Mouse (Mus musculus) embryonic facial prominence, embryonic 14.5 days (tissue): Measurements from ENCODE around the gene Pik3ip1. TPM values are rescaled to one million over a fixed set of nuclear protein-coding genes. Genes with fewer than 3 reads are reported as not detected.

Experiments used
- ATAC-seq: fragments of 200-750 bp; cut with Nextera tagmentation; 2 replicates; pipeline ENCODE4 v1.8.0; 2017; ENCODE audit warnings: low read depth, moderate number of reproducible peaks, moderate TSS enrichment
- DNase-seq: peaks from one replicate; pipeline ENCODE4 v3.0.0-alpha.2; 2015; ENCODE audit warnings: low spot score
- H3K27ac ChIP-seq: fragments of 300-500 bp; sonication (generic); replicated peaks from 2 replicates; pipeline ENCODE4 v1.5.1; 2014; ENCODE audit warnings: low read depth, mild to moderate bottlenecking, low read length, moderate library complexity
- H3K27me3 ChIP-seq: fragments of 300-500 bp; sonication (generic); replicated peaks from 2 replicates; pipeline ENCODE4 v1.6.1; 2014; ENCODE audit warnings: low read length; ENCODE audit not compliant: control insufficient read depth, insufficient read depth
- H3K36me3 ChIP-seq: fragments of 300-500 bp; sonication (generic); 2 replicates; pipeline ENCODE4 v1.6.1; 2014; ENCODE audit warnings: low read length, mixed read lengths; ENCODE audit not compliant: control insufficient read depth, insufficient read depth
- H3K4me1 ChIP-seq: fragments of 300-500 bp; sonication (generic); 2 replicates; pipeline ENCODE4 v1.6.1; 2014; ENCODE audit warnings: antibody characterized with exemption, low read length; ENCODE audit not compliant: control insufficient read depth, insufficient read depth
- H3K4me2 ChIP-seq: fragments of 300-500 bp; sonication (generic); 2 replicates; pipeline ENCODE4 v1.6.1; 2014; ENCODE audit warnings: low read depth, mild to moderate bottlenecking, low read length, moderate library complexity, mixed read lengths
- H3K4me3 ChIP-seq: fragments of 300-500 bp; sonication (generic); 2 replicates; pipeline ENCODE4 v1.5.1; 2014; ENCODE audit warnings: low read depth, mild to moderate bottlenecking, low read length
- H3K9ac ChIP-seq: fragments of 300-500 bp; sonication (generic); 2 replicates; pipeline ENCODE4 v1.6.1; 2014; ENCODE audit warnings: low read depth, mild to moderate bottlenecking, low read length, moderate library complexity, mixed read lengths
- H3K9me3 ChIP-seq: fragments of 300-500 bp; sonication (generic); 2 replicates; pipeline ENCODE4 v1.6.1; 2016; ENCODE audit warnings: low read length; ENCODE audit not compliant: control insufficient read depth
- WGBS: fragments of 180-500 bp; shearing (Covaris S2); extraction: QIAGEN DNeasy Blood & Tissue Kit; methylation state at CpG from one replicate; pipeline ENCODE4 v1.1.7; 2014; 5-methylcytosine and 5-hydroxymethylcytosine counted together
- polyA plus RNA-seq: library from polyadenylated mRNA; unstranded; fragments of >200 nt; fragmentation: Nextera tagmentation; extraction: Ambion mirVana; gene quantifications from 2 replicates; pipeline ENCODE4 v1.2.1, GENCODE M21; 2014

Gene Pik3ip1
- 14.4 and 16.2 TPM in 2 replicates for polyA plus RNA-seq

DNA sequence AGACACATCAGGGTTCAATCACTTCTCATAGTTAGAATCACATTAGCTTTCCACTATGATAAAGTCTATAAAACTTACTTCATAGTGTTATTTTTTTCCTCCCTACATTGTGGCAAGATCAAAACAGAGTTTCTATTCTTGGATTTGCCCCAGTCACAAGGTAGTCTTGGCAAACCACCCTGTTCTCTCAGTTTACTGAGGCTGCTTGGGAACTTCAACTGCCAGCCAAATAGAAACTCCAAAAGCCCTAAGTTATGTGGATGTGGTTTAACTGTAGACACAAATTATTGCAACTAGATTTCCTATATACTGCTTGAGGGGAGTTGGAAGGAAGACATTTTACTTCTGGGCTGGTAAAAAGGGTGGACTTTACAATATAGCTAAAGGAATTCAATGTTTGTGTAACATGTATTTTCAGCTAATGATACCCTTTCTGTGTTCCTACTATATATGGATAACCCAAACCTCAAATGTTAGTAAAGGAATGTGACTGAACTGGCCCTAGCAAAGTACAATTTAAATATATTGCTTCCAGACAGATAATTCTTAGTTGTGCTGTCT, at the start of gene Pik3ip1:
TSS of gene Pik3ip1 (plus strand) at position 511 of the 561 bp plus-strand sequence.
- peak; percentile 69 for DNase-seq
- peak within 1 kb of the TSS; percentile 100 for H3K4me2 ChIP-seq

DNA sequence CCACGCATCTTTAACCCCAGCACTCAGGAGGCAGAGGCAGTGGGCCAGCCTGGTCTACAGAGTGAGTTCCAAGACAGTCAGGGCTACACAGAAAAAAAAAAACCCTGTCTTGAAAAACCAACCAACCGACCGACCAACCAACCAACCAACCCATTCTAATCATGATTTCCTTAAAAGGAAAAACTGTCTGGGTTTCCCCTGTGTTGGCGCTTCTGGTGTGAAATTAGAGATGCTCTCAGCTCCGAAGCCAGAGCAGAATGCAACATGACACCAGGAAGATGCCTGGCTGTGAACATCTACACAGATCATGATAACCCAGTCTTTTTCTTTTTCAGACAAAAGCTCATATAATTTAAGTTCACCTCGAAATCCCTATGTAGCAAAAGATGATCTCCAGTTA, 47.3 kb upstream of the Pik3ip1 start:
- no peak overlapping the region for H3K4me2 ChIP-seq
- H3K4me3 ChIP-seq: no peak overlapping the region
- WGBS: 75% methylated on average over 6 of the region's 6 CpGs
- 0 out of 2 replicates have a peak, but pooled peaks cover 8% of the 10 kb centered on the region for H3K9me3 ChIP-seq
- ATAC-seq (no peak), DNase-seq (no peak)
- no peaks in the 10 kb centered on the region for H3K4me1 ChIP-seq
- no peaks in the 10 kb centered on the region for H3K36me3 ChIP-seq
- H3K9ac ChIP-seq: no peak overlapping the region
- no peak overlapping the region for H3K27ac ChIP-seq
- H3K27me3 ChIP-seq: no peaks in the 10 kb centered on the region

More for the DNA sequence above, at the start of gene Pik3ip1:
- Histone ChIP-seq H3K27ac (peak within 1 kb of the TSS; percentile 50), H3K9me3 (no peaks in the 10 kb centered on the region), H3K36me3 (peaks cover 10% of the 10 kb centered on the region; the same call in 1 of the 2 replicates), H3K9ac (peak within 1 kb of the TSS; percentile 65), H3K4me1 (peaks cover 16% of the 10 kb centered on the region), H3K27me3 (no peaks in the 10 kb centered on the region), H3K4me3 (peak within 1 kb of the TSS; percentile 54)
- ATAC-seq: no peak; the same call in 1 of the 2 replicates

DNA sequence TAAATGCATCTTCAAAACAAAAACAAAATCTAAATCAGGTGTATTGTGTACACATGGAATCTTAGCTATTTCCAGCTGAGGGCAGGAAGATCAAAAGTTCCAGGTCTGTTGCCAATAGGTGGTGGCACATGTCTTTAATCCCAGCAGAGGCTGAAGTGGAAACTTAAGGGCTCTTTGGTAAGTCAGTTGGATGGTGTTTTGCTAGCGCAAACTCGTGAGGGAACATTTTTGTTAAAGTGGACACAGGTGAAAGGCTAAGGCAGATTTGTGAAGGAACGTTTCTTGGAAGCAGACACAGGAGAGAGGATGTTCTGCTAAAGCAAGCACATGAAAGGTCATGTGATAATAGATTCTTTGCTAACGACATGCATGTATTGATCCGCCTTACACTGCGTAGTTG, 46.6 kb upstream of the Pik3ip1 start:
- Histone ChIP-seq H3K4me1 (no peaks in the 10 kb centered on the region), H3K27me3 (no peaks in the 10 kb centered on the region), H3K4me2 (no peak overlapping the region), H3K36me3 (no peaks in the 10 kb centered on the region), H3K4me3 (no peak overlapping the region), H3K27ac (no peak overlapping the region), H3K9me3 (0 out of 2 replicates have a peak, but pooled peaks cover 8% of the 10 kb centered on the region), H3K9ac (no peak overlapping the region)
- 87% methylated on average over 6 of the region's 6 CpGs for WGBS
- DNase-seq (no peak), ATAC-seq (no peak)

DNA sequence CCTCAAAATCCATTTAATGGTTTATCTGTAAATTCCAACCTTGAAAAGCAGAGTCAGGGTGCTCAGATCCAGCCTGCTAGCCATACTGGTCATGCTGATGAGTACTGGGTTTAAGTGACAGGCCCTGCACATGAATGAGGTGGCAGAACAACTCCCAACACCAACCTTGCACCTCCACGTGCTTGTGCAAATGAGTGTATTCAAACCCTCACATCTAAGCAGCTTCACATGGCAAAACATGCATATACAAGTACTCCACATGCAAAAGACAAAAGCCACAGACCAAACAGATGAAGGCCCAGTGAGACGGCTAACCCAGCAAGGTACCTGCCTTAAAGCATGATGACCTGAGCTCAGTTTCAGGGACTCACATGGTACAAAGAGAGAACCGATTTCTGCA, 44.3 kb upstream of the Pik3ip1 start:
- H3K27me3 ChIP-seq: no peaks in the 10 kb centered on the region
- no peak overlapping the region for H3K4me3 ChIP-seq
- H3K4me1 ChIP-seq: no peaks in the 10 kb centered on the region
- no peak overlapping the region for H3K4me2 ChIP-seq
- H3K27ac ChIP-seq: no peak overlapping the region
- no peak overlapping the region for H3K9ac ChIP-seq
- WGBS: 76% methylated on average over 3 of the region's 3 CpGs
- H3K9me3 ChIP-seq: 0 out of 2 replicates have a peak, but pooled peaks cover 8% of the 10 kb centered on the region
- H3K36me3 ChIP-seq: no peaks in the 10 kb centered on the region
- DNase-seq: no peak
- ATAC-seq: no peak

DNA sequence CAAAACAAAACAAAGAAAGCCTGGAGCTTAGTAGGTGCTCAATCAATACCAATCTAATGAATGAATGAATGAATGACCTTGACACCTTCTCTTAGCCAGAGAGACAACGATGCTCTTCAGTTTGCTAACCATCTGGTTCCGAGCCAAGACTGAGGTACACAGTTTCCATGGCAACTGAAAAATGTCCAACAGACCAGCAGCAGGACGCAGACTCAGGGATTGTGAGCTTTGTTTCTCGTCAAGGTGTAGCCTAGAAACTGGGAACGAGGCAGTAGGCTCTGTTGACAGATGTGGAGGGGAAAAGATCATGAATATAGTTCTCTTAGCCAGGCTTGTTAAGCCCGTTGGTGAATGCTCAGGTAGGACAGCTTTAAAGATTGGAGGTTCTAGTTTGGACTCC, 43.1 kb upstream of the Pik3ip1 start:
- H3K27me3 ChIP-seq: no peaks in the 10 kb centered on the region
- WGBS: 41% methylated on average over 6 of the region's 6 CpGs
- H3K36me3 ChIP-seq: 0 out of 2 replicates have a peak, but pooled peaks cover 3% of the 10 kb centered on the region
- no peak overlapping the region for H3K4me2 ChIP-seq
- H3K9me3 ChIP-seq: no peaks in the 10 kb centered on the region
- H3K9ac ChIP-seq: no peak overlapping the region
- ATAC-seq: no peak
- H3K4me3 ChIP-seq: no peak overlapping the region
- no peaks in the 10 kb centered on the region; the same call in 1 of the 2 replicates for H3K4me1 ChIP-seq
- DNase-seq: no peak
- H3K27ac ChIP-seq: no peak overlapping the region

DNA sequence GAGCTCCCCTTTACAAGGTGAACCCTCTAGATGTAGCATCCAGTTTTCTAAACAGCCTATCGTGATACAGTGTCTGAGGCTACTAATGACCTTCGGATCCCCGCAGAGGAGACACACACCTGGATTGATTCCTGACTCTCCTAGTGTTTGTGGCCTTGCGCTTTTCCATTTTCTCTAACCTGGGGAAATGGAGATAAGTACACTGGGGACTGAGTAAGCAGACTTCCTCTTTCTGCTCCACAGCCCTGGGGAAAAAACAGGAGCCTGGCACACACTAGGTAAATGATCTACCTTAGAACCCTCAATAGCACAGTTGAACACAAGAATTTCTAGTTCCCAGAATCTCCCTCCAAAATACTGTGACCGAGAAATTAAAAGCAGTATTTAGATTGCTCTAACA, 42.3 kb upstream of the Pik3ip1 start:
- H3K4me3 ChIP-seq: peak overlapping the region; percentile 88
- DNase-seq: no peak
- WGBS: 67% methylated on average over 5 of the region's 5 CpGs

DNA sequence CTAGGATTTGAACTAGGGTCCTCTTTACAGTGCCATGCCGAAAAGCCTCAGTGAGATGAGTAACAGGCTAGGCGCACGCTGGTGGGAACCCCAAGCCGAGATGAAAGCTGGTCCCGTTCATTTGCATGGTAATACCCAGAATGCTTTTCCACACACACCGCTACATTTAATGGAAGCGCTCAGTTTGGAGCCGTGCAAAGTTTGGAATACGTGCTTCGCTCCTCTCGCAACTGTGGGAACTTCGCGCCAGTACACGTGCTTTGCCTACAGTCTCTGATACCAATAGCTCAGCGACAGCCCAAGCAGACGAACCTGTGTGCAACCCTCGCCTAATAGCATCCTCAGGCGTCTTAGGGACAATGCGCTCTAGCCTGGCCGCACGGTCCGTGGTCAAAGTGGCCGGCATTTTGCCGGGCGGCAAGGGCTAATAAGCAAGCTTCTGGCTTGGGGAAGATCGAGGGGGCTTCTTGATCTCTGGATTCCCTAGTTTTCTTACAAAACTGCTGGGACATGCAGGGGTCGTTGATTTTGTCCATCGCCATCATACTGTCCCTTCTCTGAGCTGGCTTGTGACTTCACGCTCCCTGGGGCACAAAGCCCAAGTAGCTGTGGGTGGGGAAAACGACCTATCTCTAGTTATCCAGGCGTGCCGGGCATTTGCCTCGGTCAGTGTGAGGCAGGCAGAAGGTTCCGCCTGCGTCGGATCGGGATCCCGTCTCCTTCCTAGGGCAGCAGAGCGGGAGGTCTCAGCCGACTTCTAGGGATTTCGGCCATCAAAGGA, 41.5 kb upstream of the Pik3ip1 start, which contains the start of gene Patz1:
TSS of gene Patz1 (plus strand) at position 354 of the 781 bp plus-strand sequence.
- Histone ChIP-seq H3K9me3 (no peaks in the 10 kb centered on the region), H3K27ac (peak within 1 kb of the TSS; percentile 100), H3K4me3 (peak within 1 kb of the TSS; percentile 88), H3K4me2 (peak within 1 kb of the TSS; percentile 100), H3K9ac (peak within 1 kb of the TSS; percentile 97), H3K4me1 (peaks cover 12% of the 10 kb centered on the region), H3K36me3 (peaks cover 10% of the 10 kb centered on the region), H3K27me3 (no peaks in the 10 kb centered on the region)
- WGBS: under 1% methylated on average over 39 of the region's 41 CpGs
- peak; percentile 17 for ATAC-seq
- peak; percentile 78 for DNase-seq

More for the DNA sequence above, 42.3 kb upstream of the Pik3ip1 start:
- H3K9ac ChIP-seq: peak overlapping the region; percentile 97; the same call in 1 of the 2 replicates
- no peaks in the 10 kb centered on the region for H3K27me3 ChIP-seq
- H3K27ac ChIP-seq: peak overlapping the region; percentile 100
- no peaks in the 10 kb centered on the region for H3K9me3 ChIP-seq
- no peak for ATAC-seq
- H3K4me1 ChIP-seq: peaks cover 4% of the 10 kb centered on the region
- 0 out of 2 replicates have a peak, but pooled peaks cover 3% of the 10 kb centered on the region for H3K36me3 ChIP-seq
- H3K4me2 ChIP-seq: peak overlapping the region; percentile 100

DNA sequence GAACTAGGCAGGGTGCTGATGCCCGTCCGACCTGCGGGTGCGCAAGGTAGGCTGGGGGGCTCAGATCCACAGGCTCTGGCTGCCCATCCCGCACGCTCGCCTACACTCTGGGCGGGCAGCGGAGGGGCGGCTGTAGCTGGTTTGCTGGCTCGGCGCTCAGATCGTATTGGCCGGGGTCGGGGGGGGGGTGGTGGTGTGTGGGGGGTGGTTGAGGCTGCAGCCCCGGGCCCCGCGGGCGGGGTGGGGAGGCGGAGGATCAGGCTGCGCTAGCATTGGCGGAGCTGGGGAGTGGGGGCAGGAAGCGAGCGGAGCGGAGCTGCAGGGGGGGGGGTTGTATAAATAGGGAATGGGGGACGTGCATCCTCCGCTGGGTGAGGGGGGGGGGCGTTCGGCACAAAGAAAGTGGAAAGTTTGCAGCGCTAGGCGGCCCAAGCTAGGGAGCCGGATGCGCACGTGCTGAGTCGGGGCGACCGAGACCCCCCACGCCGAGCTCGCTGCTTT, 40.8 kb upstream of the Pik3ip1 start:
- WGBS: 2% methylated on average over 18 of the region's 40 CpGs

More for the DNA sequence above, 40.8 kb upstream of the Pik3ip1 start:
- Histone ChIP-seq H3K36me3 (peaks cover 16% of the 10 kb centered on the region), H3K27me3 (no peaks in the 10 kb centered on the region), H3K4me2 (peak overlapping the region; percentile 100), H3K4me3 (peak overlapping the region; percentile 88), H3K9me3 (no peaks in the 10 kb centered on the region), H3K27ac (peak overlapping the region; percentile 100), H3K4me1 (peaks cover 18% of the 10 kb centered on the region), H3K9ac (peak overlapping the region; percentile 97)
- DNase-seq: peak; percentile 97
- peak; percentile 82 for ATAC-seq
